In genomic region chr5:124450641-124451340, GRCm38 (mm10) we compare ENCODE assay signal across 12 mouse cellular contexts. TPM values are rescaled to one million over a fixed set of nuclear protein-coding genes. Genes with fewer than 3 reads are reported as not detected.
DNase-seq lines count a peak whose midpoint lies in the region; ATAC-seq and TF ChIP-seq lines count a peak whose summit lies in the region.
"Had no signal": no experiment of that assay in that cellular context is flagged by ENCODE, and none has a peak within 500 bp of the region (broad histone marks: within the 10 kb centered on the region; RNA-seq: fewer than 3 reads in every experiment).

No protein-coding gene starts in this region.

- H3K36me3 ChIP-seq in heart, embryonic 15.5 days, result peaks cover 80% of the 10 kb centered on the region
- peaks cover 13% of the 10 kb centered on the region for H3K36me3 ChIP-seq in lung, postnatal 0 days (ENCODE audit: insufficient read depth, low read length)
- peaks cover 92% of the 10 kb centered on the region for H3K36me3 ChIP-seq in liver, embryonic 12.5 days
- H3K36me3 ChIP-seq in hindbrain, embryonic 16.5 days (ENCODE audit: control insufficient read depth, insufficient read depth, low read length), result peaks cover 43% of the 10 kb centered on the region

- intact Hi-C loops in left cerebral cortex, postnatal 4 days (cut with DNase I), result no loop called here

- peak overlapping the region; percentile 10; the same call in 1 of the 2 replicates for H3K9ac ChIP-seq in heart, embryonic 15.5 days
- H3K9ac ChIP-seq in lung, postnatal 0 days (replicated peaks; ENCODE audit: low read depth), result no peak overlapping the region
- peak overlapping the region; percentile 61 for H3K9ac ChIP-seq in liver, embryonic 12.5 days
- H3K9ac ChIP-seq in hindbrain, embryonic 16.5 days (ENCODE audit: low read depth, low read length), result no peak overlapping the region
- H3K9ac ChIP-seq: forebrain, postnatal 0 days; hindbrain, embryonic 13.5 days had no signal

- no peaks in the 10 kb centered on the region for H3K27me3 ChIP-seq in heart, embryonic 15.5 days
- no peaks in the 10 kb centered on the region for H3K27me3 ChIP-seq in lung, postnatal 0 days (replicated peaks; ENCODE audit: insufficient read depth, low read length)
- H3K27me3 ChIP-seq in liver, embryonic 12.5 days (replicated peaks), result no peaks in the 10 kb centered on the region
- H3K27me3 ChIP-seq in hindbrain, embryonic 16.5 days (replicated peaks; ENCODE audit: control insufficient read depth, insufficient read depth, low read length), result no peaks in the 10 kb centered on the region
- H3K27me3 ChIP-seq: hindbrain, embryonic 13.5 days; Patski had no signal

- no peak for ATAC-seq in heart, embryonic 15.5 days (replicated peaks; ENCODE audit: insufficient number of reproducible peaks, insufficient read depth, low FRiP score, low read depth)
- ATAC-seq in lung, postnatal 0 days, result no peak
- peak; percentile 56 for ATAC-seq in liver, embryonic 12.5 days
- no peak for ATAC-seq in hindbrain, embryonic 16.5 days
- ATAC-seq: forebrain, postnatal 0 days; Patski had no signal

- H3K27ac ChIP-seq in heart, embryonic 15.5 days, result peak overlapping the region; percentile 49; the same call in 1 of the 2 replicates
- H3K27ac ChIP-seq in lung, postnatal 0 days (ENCODE audit: low read length), result peak overlapping the region; percentile 32; the same call in 1 of the 2 replicates
- H3K27ac ChIP-seq in liver, embryonic 12.5 days, result peak overlapping the region; percentile 84
- H3K27ac ChIP-seq in hindbrain, embryonic 16.5 days (ENCODE audit: low read depth, low read length), result no peak overlapping the region
- H3K27ac ChIP-seq: hindbrain, embryonic 13.5 days had no signal

- H3K9me3 ChIP-seq in heart, embryonic 15.5 days (replicated peaks), result no peaks in the 10 kb centered on the region
- H3K9me3 ChIP-seq in lung, postnatal 0 days (ENCODE audit: low read length), result no peaks in the 10 kb centered on the region
- no peaks in the 10 kb centered on the region for H3K9me3 ChIP-seq in liver, embryonic 12.5 days (replicated peaks)
- H3K9me3 ChIP-seq in hindbrain, embryonic 16.5 days (ENCODE audit: control insufficient read depth, low read length), result no peaks in the 10 kb centered on the region
- H3K9me3 ChIP-seq: hindbrain, embryonic 13.5 days had no signal

- WGBS in heart, embryonic 15.5 days, result 78% methylated on average over 16 of the region's 16 CpGs
- 73% methylated on average over 16 of the region's 16 CpGs for WGBS in lung, postnatal 0 days
- WGBS in liver, embryonic 12.5 days (ENCODE audit: insufficient replicate concordance), result 67% methylated on average over 16 of the region's 16 CpGs
- WGBS in hindbrain, embryonic 16.5 days, result 83% methylated on average over 15 of the region's 16 CpGs

- no peak overlapping the region for H3K4me3 ChIP-seq in heart, embryonic 15.5 days
- H3K4me3 ChIP-seq in lung, postnatal 0 days (ENCODE audit: low read depth, low read length), result no peak overlapping the region
- peak overlapping the region; percentile 10; the same call in 1 of the 2 replicates for H3K4me3 ChIP-seq in liver, embryonic 12.5 days
- H3K4me3 ChIP-seq in hindbrain, embryonic 16.5 days (ENCODE audit: low read length), result no peak overlapping the region
- H3K4me3 ChIP-seq: hindbrain, embryonic 13.5 days had no signal

- no peak for DNase-seq in heart, adult 8-10 months (ENCODE audit: low spot score)
- no peak for DNase-seq in lung, postnatal 0 days (ENCODE audit: low spot score)
- no peak for DNase-seq in lung, postnatal 10 days
- DNase-seq in left cerebral cortex, postnatal 4 days, result no peak
- no peak for DNase-seq in ovary, adult 18-20 months (ENCODE audit: low spot score)
- DNase-seq: forebrain, postnatal 0 days; right cerebral cortex, postnatal 14 days had no signal

- no peak overlapping the region for H3K4me2 ChIP-seq in heart, embryonic 15.5 days
- no peak overlapping the region for H3K4me2 ChIP-seq in lung, postnatal 0 days (replicated peaks; ENCODE audit: low read depth, low read length)
- H3K4me2 ChIP-seq in liver, embryonic 12.5 days, result peak overlapping the region; percentile 54
- H3K4me2 ChIP-seq in hindbrain, embryonic 16.5 days (ENCODE audit: low read length), result no peak overlapping the region
- H3K4me2 ChIP-seq: hindbrain, embryonic 13.5 days had no signal

- peaks cover 51% of the 10 kb centered on the region for H3K4me1 ChIP-seq in heart, embryonic 15.5 days (replicated peaks)
- H3K4me1 ChIP-seq in lung, postnatal 0 days (ENCODE audit: insufficient read depth, low read depth, low read length), result peaks cover 5% of the 10 kb centered on the region; the same call in 1 of the 2 replicates
- peaks cover 77% of the 10 kb centered on the region for H3K4me1 ChIP-seq in liver, embryonic 12.5 days
- H3K4me1 ChIP-seq in hindbrain, embryonic 16.5 days (ENCODE audit: control insufficient read depth, insufficient read depth, low read depth, low read length), result peaks cover 17% of the 10 kb centered on the region

- no peak for TF ChIP-seq EP300 in lung, postnatal 0 days (IDR thresholded peaks at IDR 0.05)

- TF ChIP-seq CTCF in lung, postnatal 0 days (IDR thresholded peaks at IDR 0.05), result no peak

RNA-seq across cellular contexts. Expression of gene Kmt5a, which starts 11.1 kb away (rescaled TPM):
- polyA plus RNA-seq in heart, embryonic 15.5 days (2015; fragmentation: Nextera tagmentation; extraction: Ambion mirVana), result 63.3 and 74.6 TPM in 2 replicates
- 100 to 1,000 TPM; 197 to 262 (median 216) TPM for total RNA-seq in heart, adult 8-10 months (2022)
- 18.0 and 21.9 TPM in 2 replicates for polyA plus RNA-seq in lung, postnatal 0 days (2015; fragmentation: Nextera tagmentation; extraction: Ambion mirVana)
- 85.3 and 95.9 TPM in 2 replicates for polyA plus RNA-seq in liver, embryonic 12.5 days (2016; fragmentation: Nextera tagmentation; extraction: Ambion mirVana)
- polyA plus RNA-seq in hindbrain, embryonic 16.5 days (2015; fragmentation: Nextera tagmentation; extraction: Ambion mirVana), result 12.0 and 14.6 TPM in 2 replicates
- 10 to 100 TPM; 45.2 to 55.7 TPM for total RNA-seq in left cerebral cortex, postnatal 4 days (2021)

RNA-seq across cellular contexts. Expression of gene Sbno1, which starts 25.0 kb away (rescaled TPM):
- 57.8 and 65.5 TPM in 2 replicates for polyA plus RNA-seq in heart, embryonic 15.5 days (2015; fragmentation: Nextera tagmentation; extraction: Ambion mirVana)
- 10 to 100 TPM; 63.2 to 73.4 (median 65.6) TPM for total RNA-seq in heart, adult 8-10 months (2022)
- polyA plus RNA-seq in lung, postnatal 0 days (2015; fragmentation: Nextera tagmentation; extraction: Ambion mirVana), result 46.5 and 58.0 TPM in 2 replicates
- 60.1 and 65.7 TPM in 2 replicates for polyA plus RNA-seq in liver, embryonic 12.5 days (2016; fragmentation: Nextera tagmentation; extraction: Ambion mirVana)
- polyA plus RNA-seq in hindbrain, embryonic 16.5 days (2015; fragmentation: Nextera tagmentation; extraction: Ambion mirVana), result 83.6 and 84.3 TPM in 2 replicates
- total RNA-seq in left cerebral cortex, postnatal 4 days (2021), result 100 to 1,000 TPM; 126 to 131 TPM

RNA-seq across cellular contexts. Expression of gene Rilpl2, which starts 27.4 kb away (rescaled TPM):
- polyA plus RNA-seq in heart, embryonic 15.5 days (2015; fragmentation: Nextera tagmentation; extraction: Ambion mirVana), result 15.0 and 20.9 TPM in 2 replicates
- total RNA-seq in heart, adult 8-10 months (2022), result 1 to 10 TPM; 7.0 to 7.8 (median 7.4) TPM
- polyA plus RNA-seq in lung, postnatal 0 days (2015; fragmentation: Nextera tagmentation; extraction: Ambion mirVana), result 31.5 and 32.7 TPM in 2 replicates
- 9.4 and 11.5 TPM in 2 replicates for polyA plus RNA-seq in liver, embryonic 12.5 days (2016; fragmentation: Nextera tagmentation; extraction: Ambion mirVana)
- 28.5 and 31.8 TPM in 2 replicates for polyA plus RNA-seq in hindbrain, embryonic 16.5 days (2015; fragmentation: Nextera tagmentation; extraction: Ambion mirVana)
- total RNA-seq in left cerebral cortex, postnatal 4 days (2021), result 10 to 100 TPM; 19.0 to 20.5 TPM

RNA-seq across cellular contexts. Expression of gene Snrnp35, which starts 32.1 kb away (rescaled TPM):
- 19.2 and 20.7 TPM in 2 replicates for polyA plus RNA-seq in heart, embryonic 15.5 days (2015; fragmentation: Nextera tagmentation; extraction: Ambion mirVana)
- total RNA-seq in heart, adult 8-10 months (2022), result 10 to 100 TPM; 12.9 to 19.0 (median 14.6) TPM
- 11.7 and 12.8 TPM in 2 replicates for polyA plus RNA-seq in lung, postnatal 0 days (2015; fragmentation: Nextera tagmentation; extraction: Ambion mirVana)
- polyA plus RNA-seq in liver, embryonic 12.5 days (2016; fragmentation: Nextera tagmentation; extraction: Ambion mirVana), result 17.8 and 18.3 TPM in 2 replicates
- 19.6 and 21.9 TPM in 2 replicates for polyA plus RNA-seq in hindbrain, embryonic 16.5 days (2015; fragmentation: Nextera tagmentation; extraction: Ambion mirVana)
- total RNA-seq in left cerebral cortex, postnatal 4 days (2021), result 10 to 100 TPM; 26.4 to 33.6 TPM

Comparison
In these comparisons a context has a peak if more than half of its experiments do, and no peak if none do; other contexts are left out.
1. H3K9ac ChIP-seq: peak in heart, embryonic 15.5 days (single experiment) and liver, embryonic 12.5 days (single experiment); none in lung, postnatal 0 days (single experiment) and hindbrain, embryonic 16.5 days (single experiment).